Mouse (Mus musculus) mature B cell (primary cell): ENCODE data around the gene Hist1h2bg.
"Not testable (repeated sequence)": the region's sequence is repeated elsewhere in the genome, so short reads cannot be mapped to it uniquely, and the experiment has no call there.

Experiments used
- in situ Hi-C: fragments of 300-500 bp; cut with MboI; formaldehyde crosslinking; loops from 2 replicates; pipeline ENCODE4 v1.14.3; 2019

The Hist1h2bg gene

DNA sequence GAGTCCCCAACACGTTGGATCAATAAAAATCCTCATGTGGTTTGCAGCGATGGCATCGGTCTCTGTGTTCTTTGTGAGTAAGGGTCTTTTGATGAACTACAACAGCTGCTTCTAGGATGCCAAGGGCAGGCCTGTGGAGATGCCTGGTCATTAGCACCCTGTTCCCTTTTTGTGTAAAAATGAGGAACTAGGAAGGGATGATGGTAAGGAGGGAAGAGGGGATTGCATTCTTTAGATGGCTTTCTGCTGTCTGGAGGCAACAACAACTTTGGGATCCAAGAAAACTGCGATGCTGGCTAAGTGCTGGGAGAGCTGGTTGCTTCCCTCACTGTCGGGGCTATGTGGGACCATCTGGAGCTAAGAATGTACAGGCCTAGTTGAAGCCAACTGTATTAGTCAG, 32.9 kb upstream of the Hist1h2bg start:
- in situ Hi-C loops: no loop called here

DNA sequence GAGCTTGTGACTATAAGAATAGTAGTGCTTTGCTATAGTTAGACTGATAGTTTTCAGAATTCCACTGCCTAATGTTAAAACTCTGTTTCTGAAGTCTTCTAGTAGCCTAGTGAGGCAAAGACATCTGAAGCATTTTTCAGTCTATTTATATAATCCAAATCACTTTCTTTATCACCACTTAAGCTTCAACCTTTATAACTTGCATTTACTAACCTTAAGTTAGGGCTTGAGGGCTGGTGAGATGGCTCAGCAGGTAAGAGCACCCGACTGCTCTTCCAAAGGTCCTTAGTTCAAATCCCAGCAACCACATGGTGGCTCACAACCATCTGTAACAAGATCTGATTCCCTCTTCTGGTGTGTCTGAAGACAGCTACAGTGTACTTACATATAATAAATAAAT, 31.4 kb upstream of the Hist1h2bg start:
- in situ Hi-C loops: not testable (repeated sequence)

DNA sequence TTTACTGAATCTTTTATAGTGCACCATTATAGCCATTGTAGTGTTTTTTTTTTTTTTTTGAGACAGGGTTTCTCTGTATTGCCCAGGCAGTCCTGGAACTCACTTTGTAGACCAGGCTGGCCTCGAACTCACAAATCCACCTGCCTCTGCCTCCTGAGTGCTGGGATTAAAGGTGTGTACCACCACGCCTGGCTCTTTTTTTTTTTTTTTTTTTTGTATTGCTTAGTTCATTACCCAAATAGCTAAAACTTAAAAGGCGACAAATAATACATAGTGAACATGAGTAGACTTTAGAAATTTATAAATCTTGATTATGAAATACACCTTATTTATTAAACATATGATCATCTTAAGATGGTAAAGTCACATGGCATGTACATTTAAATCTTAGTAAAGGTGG, 29.7 kb upstream of the Hist1h2bg start:
- in situ Hi-C loops: no loop called here

DNA sequence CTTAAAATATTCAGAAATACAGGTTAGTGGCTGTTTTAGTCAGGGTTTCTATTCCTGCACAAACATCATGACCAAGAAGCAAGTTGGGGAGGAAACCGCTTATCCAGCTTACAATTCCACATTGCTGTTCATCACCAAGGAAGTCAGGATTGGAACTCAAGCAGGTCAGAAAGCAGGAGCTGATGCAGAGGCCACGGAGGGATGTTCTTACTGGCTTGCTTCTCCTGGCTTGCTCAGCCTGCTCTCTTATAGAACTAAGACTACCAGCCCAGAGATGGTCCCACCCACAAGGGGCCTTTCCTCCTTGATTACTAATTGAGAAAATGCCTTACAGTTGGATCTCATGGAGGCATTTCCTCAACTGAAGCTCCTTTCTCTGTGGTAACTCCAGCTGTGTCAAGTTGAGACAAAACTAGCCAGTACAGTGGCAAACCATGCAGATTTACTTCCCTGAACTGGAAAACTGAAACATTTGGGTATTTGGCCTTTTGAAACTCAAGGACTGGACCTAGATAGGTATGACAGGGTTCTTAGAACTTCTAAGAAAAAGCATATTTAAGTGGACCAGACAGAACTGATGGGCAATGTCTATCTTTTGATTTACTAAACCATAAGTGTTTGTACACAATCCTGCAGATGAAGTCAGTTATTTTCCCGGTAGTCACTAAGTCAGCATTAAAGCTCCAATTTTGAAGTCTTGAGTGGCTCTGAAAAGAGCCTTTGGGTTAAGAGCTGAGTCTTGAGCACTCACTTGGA, 28.8 kb upstream of the Hist1h2bg start:
- in situ Hi-C loops: not testable (repeated sequence)

DNA sequence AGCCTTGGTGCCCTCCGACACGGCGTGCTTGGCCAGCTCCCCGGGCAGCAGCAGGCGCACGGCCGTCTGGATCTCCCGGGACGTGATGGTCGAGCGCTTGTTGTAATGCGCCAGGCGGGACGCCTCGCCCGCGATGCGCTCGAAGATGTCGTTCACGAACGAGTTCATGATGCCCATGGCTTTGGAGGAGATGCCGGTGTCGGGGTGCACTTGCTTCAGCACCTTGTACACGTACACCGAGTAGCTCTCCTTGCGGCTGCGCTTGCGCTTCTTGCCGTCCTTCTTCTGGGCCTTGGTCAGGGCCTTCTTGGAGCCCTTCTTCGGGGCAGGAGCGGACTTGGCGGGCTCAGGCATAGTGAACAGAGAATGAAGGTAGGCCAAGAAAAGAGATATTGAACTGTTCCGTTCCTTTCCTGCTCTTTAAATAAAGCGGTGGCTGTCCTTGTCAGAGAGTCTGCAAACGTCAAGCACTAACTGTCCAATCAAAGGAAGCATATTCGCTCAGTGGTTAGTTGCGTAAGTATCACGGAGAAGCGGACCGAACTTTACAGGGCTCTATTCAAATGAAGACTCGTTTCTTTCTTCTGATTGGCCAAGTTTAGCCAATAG, 28.1 kb upstream of the Hist1h2bg start, which contains the start of gene Hist1h2bh:
Hist1h2bh (minus strand) TSS at position 394 of the 609 bp plus-strand sequence.
- in situ Hi-C loops: not testable (repeated sequence)

DNA sequence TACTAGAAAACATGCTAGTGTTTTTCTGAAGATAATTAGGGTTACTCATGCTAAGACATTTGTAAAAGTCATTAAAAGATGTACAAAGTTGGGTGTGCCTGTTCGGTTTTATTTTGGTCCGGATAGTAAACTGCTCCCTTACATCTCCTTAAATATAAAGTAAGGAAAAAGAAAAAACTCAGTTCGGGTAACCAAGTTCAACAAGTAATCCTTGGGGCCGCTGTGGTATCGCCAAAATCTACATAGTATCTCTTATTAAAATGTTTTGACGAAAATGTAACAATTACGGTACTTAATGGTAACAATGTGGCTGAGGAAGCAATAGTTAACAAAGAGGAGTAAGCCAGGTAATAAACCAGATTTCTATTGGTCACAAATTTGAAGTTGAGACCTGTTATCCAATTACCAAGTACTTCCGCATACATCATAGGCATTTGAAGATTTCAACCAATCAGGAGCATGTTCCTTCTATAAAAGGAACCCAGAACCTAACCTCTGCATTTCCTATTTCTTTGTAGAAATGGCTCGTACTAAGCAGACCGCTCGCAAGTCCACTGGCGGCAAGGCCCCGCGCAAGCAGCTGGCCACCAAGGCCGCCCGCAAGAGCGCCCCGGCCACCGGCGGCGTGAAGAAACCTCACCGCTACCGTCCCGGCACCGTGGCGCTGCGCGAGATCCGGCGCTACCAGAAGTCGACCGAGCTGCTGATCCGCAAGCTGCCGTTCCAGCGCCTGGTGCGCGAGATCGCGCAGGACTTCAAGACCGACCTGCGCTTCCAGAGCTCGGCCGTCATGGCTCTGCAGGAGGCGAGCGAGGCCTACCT, 27.0 kb upstream of the Hist1h2bg start, which contains the start of gene Hist1h3f:
Hist1h3f (plus strand) TSS at position 88 of the 822 bp plus-strand sequence.
- in situ Hi-C loops: no loop called here

DNA sequence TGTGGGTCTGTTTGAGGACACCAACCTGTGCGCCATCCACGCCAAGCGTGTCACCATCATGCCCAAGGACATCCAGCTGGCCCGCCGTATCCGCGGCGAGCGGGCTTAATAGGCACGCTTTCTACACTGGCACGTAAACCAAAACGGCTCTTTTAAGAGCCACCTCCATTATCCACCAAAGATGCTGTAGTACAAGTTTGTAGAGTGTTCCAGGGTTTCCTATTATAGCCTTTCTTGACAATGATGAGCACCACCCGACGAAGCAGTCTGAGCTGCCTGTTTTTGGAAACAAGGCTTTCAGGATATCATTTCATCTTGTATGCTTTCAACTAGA, 26.4 kb upstream of the Hist1h2bg start:
- in situ Hi-C loops: not testable (repeated sequence)

DNA sequence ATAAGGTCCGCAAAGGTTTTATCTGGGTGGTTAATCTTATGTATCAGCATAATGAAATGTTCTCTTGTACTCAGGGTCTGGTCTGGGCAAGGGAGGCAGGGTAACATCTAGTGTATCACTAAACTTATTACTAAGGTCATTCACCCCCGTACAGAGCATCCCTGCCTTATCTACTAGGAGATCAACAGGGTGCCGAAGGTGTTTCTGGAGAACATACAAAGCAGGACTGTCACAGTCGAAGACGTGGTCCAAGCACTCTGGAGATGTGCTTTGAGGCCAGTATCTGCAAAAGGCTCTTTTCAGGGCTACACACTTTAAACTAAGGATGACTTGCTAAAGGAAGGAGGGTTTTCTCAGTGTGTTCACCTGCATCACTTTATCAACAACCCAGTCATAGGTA, 24.5 kb upstream of the Hist1h2bg start:
- in situ Hi-C loops: no loop called here

DNA sequence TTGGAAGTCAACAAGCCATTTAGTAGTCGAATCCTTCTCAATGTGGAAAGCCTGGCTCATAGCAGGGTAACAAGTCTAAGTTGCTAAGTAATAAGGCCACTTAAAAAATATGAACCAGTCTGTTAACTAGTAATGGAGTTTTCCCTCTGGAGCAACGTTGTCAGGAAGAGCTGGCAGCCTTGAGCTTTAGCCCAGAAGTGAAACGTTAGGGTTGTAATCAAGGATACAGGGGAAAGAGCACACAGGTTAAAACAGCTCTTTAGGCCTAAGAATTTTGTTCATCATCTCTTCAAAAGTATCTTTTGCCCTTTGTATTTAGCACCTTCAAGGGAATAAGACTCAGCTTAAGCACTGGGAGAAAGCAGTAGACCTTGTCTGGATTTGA, 20.4 kb upstream of the Hist1h2bg start:
- in situ Hi-C loops: loop anchor here (10.0 kb wide), 2 partner anchors 194 to 1726 kb away; partner anchors contain the start of genes Hist1h2bb and Hist1h3c

DNA sequence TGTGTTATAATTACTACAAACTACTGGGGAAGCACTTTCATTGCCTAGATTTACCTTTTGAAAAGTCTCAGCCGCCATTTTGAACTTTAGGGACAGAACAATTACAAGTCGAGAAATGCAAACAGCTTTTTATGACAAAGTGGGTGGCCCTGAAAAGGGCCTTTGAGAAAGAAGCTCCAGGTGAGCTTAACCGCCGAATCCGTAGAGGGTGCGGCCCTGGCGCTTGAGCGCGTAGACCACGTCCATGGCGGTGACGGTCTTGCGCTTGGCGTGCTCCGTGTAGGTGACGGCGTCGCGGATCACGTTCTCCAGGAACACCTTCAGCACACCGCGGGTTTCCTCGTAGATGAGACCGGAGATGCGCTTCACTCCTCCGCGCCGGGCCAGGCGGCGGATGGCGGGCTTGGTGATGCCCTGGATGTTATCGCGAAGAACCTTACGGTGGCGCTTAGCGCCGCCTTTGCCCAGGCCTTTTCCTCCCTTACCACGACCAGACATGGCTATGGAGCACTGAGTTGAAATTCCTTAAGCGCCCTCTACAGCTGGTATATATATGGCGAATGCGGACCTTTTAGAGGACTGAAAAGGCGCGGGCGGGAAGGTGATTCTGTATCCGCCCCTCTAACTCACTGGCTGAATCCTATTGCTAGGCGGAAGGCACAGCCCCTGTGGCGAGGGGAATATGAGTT, 19.9 kb upstream of the Hist1h2bg start, which contains the start of gene Hist1h4f:
Hist1h4f (minus strand) TSS at position 503 of the 689 bp plus-strand sequence.
- in situ Hi-C loops: loop anchor here (10.0 kb wide), 2 partner anchors 194 to 1726 kb away; partner anchors contain the start of genes Hist1h2bb and Hist1h3c

DNA sequence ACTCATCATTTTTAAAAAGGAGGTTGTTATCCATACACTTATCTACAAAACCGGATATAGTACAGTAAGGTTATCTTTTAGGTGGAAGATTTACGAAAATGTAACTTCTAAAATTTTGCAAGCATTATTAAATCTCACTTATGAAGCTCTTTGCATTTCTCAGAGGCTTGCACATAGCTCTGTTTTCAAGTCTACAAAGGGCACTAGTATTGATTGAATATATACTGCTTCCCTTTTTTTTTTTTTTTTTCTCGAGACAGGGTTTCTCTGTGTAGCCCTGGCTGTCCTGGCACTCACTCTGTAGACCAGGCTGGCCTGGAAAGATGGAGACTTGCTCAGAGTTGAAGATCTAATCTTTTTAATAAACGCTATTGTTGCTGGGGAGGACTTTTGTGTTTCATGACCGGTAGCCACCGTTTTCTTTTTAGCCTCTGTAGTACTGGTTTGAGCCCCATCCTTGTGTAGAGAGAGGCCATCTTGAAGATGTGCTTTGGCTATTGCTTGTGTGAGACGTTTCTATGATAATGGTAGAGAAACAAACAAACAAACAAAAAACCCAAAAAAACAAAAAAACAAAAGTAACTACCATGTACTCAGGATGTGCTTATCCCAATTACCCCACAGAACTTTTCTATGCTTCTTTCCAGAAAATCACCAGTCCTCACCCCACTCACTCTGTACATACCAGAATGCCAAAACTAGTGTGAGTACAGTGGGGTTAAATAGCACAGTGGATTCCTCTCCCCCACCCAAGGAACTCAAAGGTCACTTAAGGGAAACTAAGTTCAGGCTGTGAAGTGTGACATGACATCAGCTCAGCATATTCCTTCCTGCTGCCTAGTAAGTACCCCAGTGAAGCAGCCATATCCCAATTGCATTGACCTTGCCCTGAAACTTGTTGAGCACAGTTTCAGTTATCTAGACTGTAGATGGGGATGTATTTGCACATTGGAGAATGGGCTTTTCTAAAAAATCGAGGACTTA, 19.0 kb upstream of the Hist1h2bg start:
- in situ Hi-C loops: loop anchor here (10.0 kb wide), 2 partner anchors 193 to 1727 kb away; partner anchors contain the start of genes Hist1h2bb and Hist1h3c

DNA sequence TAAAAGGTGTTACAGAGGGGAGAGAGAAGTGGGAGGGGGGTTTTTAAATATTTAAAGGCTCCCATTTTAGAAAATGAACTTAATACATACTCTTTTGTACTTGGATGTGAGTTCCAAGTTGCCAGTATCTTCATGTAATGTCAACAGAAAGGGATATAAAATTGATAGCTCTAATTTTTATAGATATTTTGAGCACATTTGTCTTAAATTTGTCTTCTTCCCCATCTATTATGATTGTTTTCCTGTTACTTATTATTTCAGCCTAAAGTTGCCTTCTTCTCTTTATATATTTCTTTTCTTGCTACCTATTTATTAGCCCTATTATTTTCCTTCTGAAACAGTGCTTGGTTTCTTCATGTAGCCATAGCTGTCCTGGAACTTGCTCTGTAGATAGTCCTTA, 18.2 kb upstream of the Hist1h2bg start, which contains the start of gene Hist1h1d:
Hist1h1d (plus strand) TSS at position 301 of the 400 bp plus-strand sequence.
- in situ Hi-C loops: loop anchor here (10.0 kb wide), 2 partner anchors 192 to 1728 kb away; partner anchors contain the start of genes Hist1h2bb and Hist1h3c

DNA sequence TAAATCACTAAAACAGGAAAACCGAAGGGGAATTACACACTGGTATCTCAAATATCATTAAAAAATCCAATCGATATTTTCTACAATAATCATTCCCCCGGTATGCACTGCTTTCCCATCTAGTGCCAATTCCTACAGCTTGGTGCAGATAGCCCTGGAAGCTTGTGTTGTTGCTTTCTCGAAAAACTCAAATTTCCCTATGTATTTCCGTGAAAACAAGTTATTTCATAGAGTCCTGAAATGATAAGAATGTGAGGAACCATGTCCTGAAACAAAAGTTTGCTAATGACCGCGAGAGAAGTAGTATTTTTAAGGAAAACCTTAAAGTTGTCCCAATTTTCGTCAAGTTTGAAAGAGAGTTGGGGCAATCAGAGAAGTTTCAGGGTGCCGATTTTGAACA, 16.8 kb upstream of the Hist1h2bg start:
- in situ Hi-C loops: loop anchor here (10.0 kb wide), 2 partner anchors 190 to 1730 kb away; partner anchors contain the start of genes Hist1h2bb and Hist1h3c

DNA sequence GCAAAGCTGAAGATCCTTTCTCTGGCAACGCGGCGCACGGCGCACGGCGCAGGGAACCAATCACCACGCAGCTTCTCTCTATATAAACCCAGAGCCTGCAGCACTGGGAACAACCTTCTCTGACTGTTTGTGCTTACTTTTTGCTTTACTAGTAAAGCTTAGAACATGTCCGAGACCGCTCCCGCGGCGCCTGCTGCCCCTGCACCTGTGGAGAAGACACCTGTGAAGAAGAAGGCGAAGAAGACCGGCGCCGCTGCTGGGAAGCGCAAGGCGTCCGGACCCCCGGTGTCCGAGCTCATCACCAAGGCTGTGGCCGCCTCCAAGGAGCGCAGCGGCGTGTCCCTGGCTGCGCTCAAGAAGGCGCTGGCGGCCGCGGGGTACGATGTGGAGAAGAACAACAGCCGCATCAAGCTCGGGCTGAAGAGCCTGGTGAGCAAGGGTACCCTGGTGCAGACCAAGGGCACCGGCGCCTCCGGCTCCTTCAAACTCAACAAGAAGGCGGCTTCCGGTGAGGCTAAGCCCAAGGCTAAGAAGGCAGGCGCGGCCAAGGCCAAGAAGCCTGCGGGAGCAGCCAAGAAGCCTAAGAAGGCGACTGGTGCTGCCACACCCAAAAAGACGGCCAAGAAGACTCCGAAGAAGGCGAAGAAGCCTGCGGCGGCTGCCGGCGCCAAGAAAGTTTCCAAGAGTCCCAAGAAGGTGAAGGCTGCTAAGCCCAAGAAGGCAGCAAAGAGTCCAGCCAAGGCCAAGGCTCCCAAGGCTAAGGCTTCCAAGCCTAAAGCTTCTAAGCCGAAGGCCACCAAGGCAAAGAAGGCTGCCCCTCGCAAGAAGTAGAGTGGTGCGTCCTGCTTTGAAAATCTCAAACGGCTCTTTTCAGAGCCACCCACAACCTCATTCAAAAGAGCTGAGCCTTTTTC, 16.0 kb upstream of the Hist1h2bg start:
- in situ Hi-C loops: loop anchor here (10.0 kb wide), 2 partner anchors 190 to 1730 kb away; partner anchors contain the start of genes Hist1h2bb and Hist1h3c

DNA sequence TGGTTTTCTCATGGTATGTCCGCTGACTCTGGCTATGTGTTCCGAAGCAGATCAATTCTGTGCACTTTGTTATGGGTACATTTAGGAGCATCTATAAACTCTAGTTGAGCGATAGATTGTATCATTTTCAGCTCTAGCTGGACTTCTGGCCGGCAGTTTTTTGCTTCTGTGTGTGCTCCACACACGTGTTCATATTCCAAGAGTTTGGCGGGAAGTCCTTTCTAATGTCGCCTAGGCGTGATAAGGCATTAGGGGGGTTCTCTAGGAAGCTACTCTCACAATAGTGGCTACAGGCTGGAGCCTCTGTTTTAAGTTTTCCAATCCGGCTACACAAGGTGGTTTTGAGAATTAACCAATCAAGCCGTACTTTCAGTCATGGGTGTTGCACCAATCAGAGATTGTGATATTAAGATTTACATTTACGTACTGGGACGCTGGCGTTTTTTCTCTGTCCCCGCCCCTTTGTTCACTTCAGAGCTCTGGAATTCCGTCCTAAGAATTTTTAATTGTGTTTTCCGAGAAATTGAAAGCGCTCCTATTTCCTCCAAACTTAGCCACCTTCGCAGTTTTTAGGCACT, 15.3 kb upstream of the Hist1h2bg start:
- in situ Hi-C loops: loop anchor here (10.0 kb wide), 2 partner anchors 189 to 1731 kb away; partner anchors contain the start of genes Hist1h2bb and Hist1h3c

DNA sequence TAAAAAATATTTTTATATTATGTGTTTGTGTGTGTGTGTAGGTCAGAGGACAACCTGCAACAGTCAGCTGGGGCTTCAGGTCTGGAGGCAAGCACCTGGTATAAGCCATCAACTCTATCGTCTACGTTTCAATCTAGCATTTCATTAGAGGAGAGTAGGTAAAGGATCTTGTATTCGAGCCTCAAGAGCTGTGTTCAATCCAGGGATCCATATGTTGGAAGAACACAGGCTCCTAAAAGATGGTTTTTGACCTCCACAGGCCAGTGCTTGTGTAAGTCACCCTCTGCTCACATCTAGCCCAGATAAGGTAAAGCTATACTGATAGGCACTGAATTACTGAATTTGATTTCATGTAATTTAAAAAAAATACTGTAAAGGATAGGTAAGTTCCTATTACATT, 14.3 kb upstream of the Hist1h2bg start:
- in situ Hi-C loops: loop anchor here (10.0 kb wide), 2 partner anchors 188 to 1732 kb away; partner anchors contain the start of genes Hist1h2bb and Hist1h3c

DNA sequence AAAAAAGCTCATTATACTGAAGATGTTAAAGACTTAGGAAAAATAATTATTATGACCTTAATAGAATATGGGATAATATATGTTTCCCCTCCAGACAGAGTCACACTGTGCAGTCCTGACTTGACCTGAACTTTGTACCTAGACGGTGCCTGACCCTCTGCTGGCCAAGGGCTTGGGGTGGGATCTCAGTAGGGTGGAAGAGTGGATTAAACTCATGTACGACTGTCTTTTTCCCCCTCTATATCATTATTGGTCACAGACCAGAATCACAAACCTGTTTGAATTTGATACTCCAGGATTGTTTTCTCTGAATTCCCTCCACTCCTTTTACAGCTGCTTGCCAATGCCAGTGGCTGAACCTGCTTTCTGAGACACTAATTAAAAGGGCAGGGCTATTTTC, 10.5 kb upstream of the Hist1h2bg start:
- in situ Hi-C loops: not testable (repeated sequence)

DNA sequence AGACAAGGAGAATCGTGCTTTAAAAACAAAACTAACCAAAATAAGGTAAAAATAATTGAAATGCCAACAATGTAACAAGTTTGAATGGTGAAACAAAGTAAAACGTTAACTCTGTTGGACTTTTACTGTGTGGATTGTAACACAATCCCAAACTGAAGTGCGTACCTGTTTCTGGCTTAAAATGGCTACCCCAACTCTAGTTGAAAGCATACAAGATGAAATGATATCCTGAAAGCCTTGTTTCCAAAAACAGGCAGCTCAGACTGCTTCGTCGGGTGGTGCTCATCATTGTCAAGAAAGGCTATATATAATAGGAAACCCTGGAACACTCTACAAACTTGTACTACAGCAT, 9.7 kb upstream of the Hist1h2bg start:
- in situ Hi-C loops: not testable (repeated sequence)
